Mouse (Mus musculus) hindbrain, embryonic 10.5 days (tissue): Measurements from ENCODE around the gene Sorcs2. TPM values are rescaled to one million over a fixed set of nuclear protein-coding genes. Genes with fewer than 3 reads are reported as not detected.

Experiments used
- DNase-seq: peaks from one replicate; pipeline ENCODE4 v3.0.0-alpha.2; 2017; ENCODE audit warnings: low spot score
- H3K27ac ChIP-seq: fragments of 300-500 bp; sonication (generic); 2 replicates; pipeline ENCODE4 v1.5.1; 2016; ENCODE audit warnings: mild to moderate bottlenecking, moderate library complexity
- H3K27me3 ChIP-seq: fragments of 300-500 bp; sonication (generic); 2 replicates; pipeline ENCODE4 v1.6.1; 2016; ENCODE audit warnings: mild to moderate bottlenecking; ENCODE audit not compliant: poor library complexity, insufficient read depth, severe bottlenecking
- H3K36me3 ChIP-seq: fragments of 300-500 bp; sonication (generic); 2 replicates; pipeline ENCODE4 v1.6.1; 2016; ENCODE audit warnings: mild to moderate bottlenecking, moderate library complexity
- H3K4me1 ChIP-seq: fragments of 300-500 bp; sonication (generic); replicated peaks from 2 replicates; pipeline ENCODE4 v1.6.1; 2016; ENCODE audit warnings: mild to moderate bottlenecking
- H3K4me3 ChIP-seq: fragments of 300-500 bp; sonication (generic); 2 replicates; pipeline ENCODE4 v1.5.1; 2016; ENCODE audit warnings: mild to moderate bottlenecking, moderate library complexity
- H3K9me3 ChIP-seq: fragments of 300-500 bp; sonication (generic); 2 replicates; pipeline ENCODE4 v1.6.1; 2016; ENCODE audit warnings: mild to moderate bottlenecking, moderate library complexity
- WGBS: fragments of 180-500 bp; shearing (Covaris S2); methylation state at CpG from one replicate; pipeline ENCODE4 v1.1.7; 2016; 5-methylcytosine and 5-hydroxymethylcytosine counted together
- polyA plus RNA-seq: library from polyadenylated mRNA; unstranded; fragments of >200 nt; fragmentation: Nextera tagmentation; extraction: Ambion mirVana; gene quantifications from 2 replicates; pipeline ENCODE4 v1.2.1, GENCODE M21; 2016

Sorcs2 gene
- polyA plus RNA-seq, 1 experiment from 2014 or later, result 10.5 TPM

GRCm38 (mm10) chr5:36194631-36195030 lies 203.3 kb downstream of the Sorcs2 start:
- H3K27ac ChIP-seq, result peak overlapping the region; percentile 81
- WGBS, result 55% methylated on average over 4 of the region's 4 CpGs
- H3K36me3 ChIP-seq, result no peaks in the 10 kb centered on the region
- H3K4me3 ChIP-seq, result no peak overlapping the region
- H3K4me1 ChIP-seq, result peaks cover 36% of the 10 kb centered on the region
- H3K9me3 ChIP-seq, result no peaks in the 10 kb centered on the region
- no peaks in the 10 kb centered on the region for H3K27me3 ChIP-seq
- DNase-seq, result no peak

- H3K4me3 ChIP-seq, result no peak overlapping the region
- peak overlapping the region; percentile 50; the same call in 1 of the 2 replicates for H3K27ac ChIP-seq
- no peak for DNase-seq
- H3K9me3 ChIP-seq, result no peaks in the 10 kb centered on the region
- H3K4me1 ChIP-seq, result peaks cover 41% of the 10 kb centered on the region
- 79% methylated on average over 2 of the region's 2 CpGs for WGBS
- no peaks in the 10 kb centered on the region for H3K36me3 ChIP-seq
- no peaks in the 10 kb centered on the region for H3K27me3 ChIP-seq
Observed at GRCm38 (mm10) chr5:36192677-36193076, 205.3 kb downstream of the Sorcs2 start.

GRCm38 (mm10) chr5:36191876-36192275 lies 206.1 kb downstream of the Sorcs2 start:
- 88% methylated on average over 3 of the region's 3 CpGs for WGBS
- no peak overlapping the region for H3K4me3 ChIP-seq
- peaks cover 43% of the 10 kb centered on the region for H3K4me1 ChIP-seq
- no peaks in the 10 kb centered on the region for H3K27me3 ChIP-seq
- no peak overlapping the region for H3K27ac ChIP-seq
- H3K9me3 ChIP-seq, result no peaks in the 10 kb centered on the region
- no peak for DNase-seq
- no peaks in the 10 kb centered on the region for H3K36me3 ChIP-seq

- H3K27ac ChIP-seq, result no peak overlapping the region
- H3K4me3 ChIP-seq, result no peak overlapping the region
- peaks cover 46% of the 10 kb centered on the region for H3K4me1 ChIP-seq
- no peak for DNase-seq
- no peaks in the 10 kb centered on the region for H3K9me3 ChIP-seq
- H3K36me3 ChIP-seq, result no peaks in the 10 kb centered on the region
- H3K27me3 ChIP-seq, result no peaks in the 10 kb centered on the region
- 91% methylated on average over 4 of the region's 4 CpGs for WGBS
Observed at GRCm38 (mm10) chr5:36191285-36191684, 206.7 kb downstream of the Sorcs2 start.

GRCm38 (mm10) chr5:36188310-36188709 lies 209.6 kb downstream of the Sorcs2 start:
- Histone ChIP-seq H3K36me3 (no peaks in the 10 kb centered on the region), H3K4me3 (no peak overlapping the region), H3K4me1 (peaks cover 28% of the 10 kb centered on the region), H3K27me3 (no peaks in the 10 kb centered on the region), H3K27ac (0 out of 2 replicates have a peak overlapping the region, but pooled peaks have one; percentile 35), H3K9me3 (no peaks in the 10 kb centered on the region)
- 88% methylated on average over 4 of the region's 4 CpGs for WGBS
- no peak for DNase-seq

- Histone ChIP-seq H3K9me3 (no peaks in the 10 kb centered on the region), H3K4me1 (peaks cover 33% of the 10 kb centered on the region), H3K4me3 (no peak overlapping the region), H3K36me3 (no peaks in the 10 kb centered on the region), H3K27me3 (no peaks in the 10 kb centered on the region), H3K27ac (no peak overlapping the region)
- no peak for DNase-seq
- 64% methylated on average over 8 of the region's 8 CpGs for WGBS
Observed at GRCm38 (mm10) chr5:36186294-36187053, 211.5 kb downstream of the Sorcs2 start.

GRCm38 (mm10) chr5:36182326-36182725 lies 215.6 kb downstream of the Sorcs2 start:
- DNase-seq, result no peak
- Histone ChIP-seq H3K9me3 (no peaks in the 10 kb centered on the region), H3K27me3 (no peaks in the 10 kb centered on the region), H3K36me3 (no peaks in the 10 kb centered on the region), H3K4me1 (peaks cover 16% of the 10 kb centered on the region; the same call in 1 of the 2 replicates), H3K4me3 (no peak overlapping the region), H3K27ac (0 out of 2 replicates have a peak overlapping the region, but pooled peaks have one; percentile 16)
- 78% methylated on average over 7 of the region's 7 CpGs for WGBS

- 80% methylated on average over 5 of the region's 5 CpGs for WGBS
- no peak for DNase-seq
- H3K9me3 ChIP-seq, result no peaks in the 10 kb centered on the region
- no peaks in the 10 kb centered on the region for H3K36me3 ChIP-seq
- H3K27me3 ChIP-seq, result no peaks in the 10 kb centered on the region
- no peak overlapping the region for H3K27ac ChIP-seq
- peaks cover 32% of the 10 kb centered on the region for H3K4me1 ChIP-seq
- H3K4me3 ChIP-seq, result no peak overlapping the region
Observed at GRCm38 (mm10) chr5:36179708-36180107, 218.2 kb downstream of the Sorcs2 start.

GRCm38 (mm10) chr5:36178785-36179184 lies 219.2 kb downstream of the Sorcs2 start:
- no peak overlapping the region for H3K27ac ChIP-seq
- no peak for DNase-seq
- H3K4me3 ChIP-seq, result no peak overlapping the region
- no peaks in the 10 kb centered on the region for H3K36me3 ChIP-seq
- peaks cover 41% of the 10 kb centered on the region for H3K4me1 ChIP-seq
- H3K9me3 ChIP-seq, result no peaks in the 10 kb centered on the region
- no peaks in the 10 kb centered on the region for H3K27me3 ChIP-seq
- 95% methylated on average over 3 of the region's 3 CpGs for WGBS

GRCm38 (mm10) chr5:36178215-36178614 lies 219.7 kb downstream of the Sorcs2 start:
- Histone ChIP-seq H3K27ac (no peak overlapping the region), H3K27me3 (no peaks in the 10 kb centered on the region), H3K4me3 (no peak overlapping the region), H3K36me3 (no peaks in the 10 kb centered on the region), H3K4me1 (peaks cover 42% of the 10 kb centered on the region), H3K9me3 (no peaks in the 10 kb centered on the region)
- DNase-seq, result no peak
- WGBS, result 63% methylated on average over 7 of the region's 7 CpGs

- H3K27me3 ChIP-seq, result 0 out of 2 replicates have a peak, but pooled peaks cover 4% of the 10 kb centered on the region
- H3K4me3 ChIP-seq, result no peak overlapping the region
- no peak overlapping the region for H3K27ac ChIP-seq
- 93% methylated on average over 4 of the region's 4 CpGs for WGBS
- no peak for DNase-seq
- no peaks in the 10 kb centered on the region for H3K36me3 ChIP-seq
- H3K9me3 ChIP-seq, result no peaks in the 10 kb centered on the region
- peaks cover 37% of the 10 kb centered on the region for H3K4me1 ChIP-seq
Observed at GRCm38 (mm10) chr5:36176873-36177272, 221.1 kb downstream of the Sorcs2 start.

- 0 out of 2 replicates have a peak, but pooled peaks cover 4% of the 10 kb centered on the region for H3K27me3 ChIP-seq
- H3K4me1 ChIP-seq, result peaks cover 32% of the 10 kb centered on the region
- WGBS, result 90% methylated on average over 11 of the region's 11 CpGs
- H3K4me3 ChIP-seq, result no peak overlapping the region
- H3K27ac ChIP-seq, result peak overlapping the region; percentile 50; the same call in 1 of the 2 replicates
- no peaks in the 10 kb centered on the region for H3K9me3 ChIP-seq
- DNase-seq, result no peak
- no peaks in the 10 kb centered on the region for H3K36me3 ChIP-seq
Observed at GRCm38 (mm10) chr5:36176409-36176808, 221.5 kb downstream of the Sorcs2 start.

- peak; percentile 51 for DNase-seq
- no peaks in the 10 kb centered on the region for H3K9me3 ChIP-seq
- H3K4me1 ChIP-seq, result peaks cover 32% of the 10 kb centered on the region
- 21% methylated on average over 9 of the region's 9 CpGs for WGBS
- H3K27ac ChIP-seq, result peak overlapping the region; percentile 79
- H3K4me3 ChIP-seq, result peak overlapping the region; percentile 13; the same call in 1 of the 2 replicates
- H3K27me3 ChIP-seq, result 0 out of 2 replicates have a peak, but pooled peaks cover 4% of the 10 kb centered on the region
- no peaks in the 10 kb centered on the region for H3K36me3 ChIP-seq
Observed at GRCm38 (mm10) chr5:36174569-36175115, 223.3 kb downstream of the Sorcs2 start.
